Mouse (Mus musculus): ENCODE measurements at regions not wholly inside any gene's neighbourhood (a gene's known extent, or its start where the extent isn't known, plus 50 kb on each side); places are given as distances from the start of the nearest gene placed in this dataset.

DNA sequence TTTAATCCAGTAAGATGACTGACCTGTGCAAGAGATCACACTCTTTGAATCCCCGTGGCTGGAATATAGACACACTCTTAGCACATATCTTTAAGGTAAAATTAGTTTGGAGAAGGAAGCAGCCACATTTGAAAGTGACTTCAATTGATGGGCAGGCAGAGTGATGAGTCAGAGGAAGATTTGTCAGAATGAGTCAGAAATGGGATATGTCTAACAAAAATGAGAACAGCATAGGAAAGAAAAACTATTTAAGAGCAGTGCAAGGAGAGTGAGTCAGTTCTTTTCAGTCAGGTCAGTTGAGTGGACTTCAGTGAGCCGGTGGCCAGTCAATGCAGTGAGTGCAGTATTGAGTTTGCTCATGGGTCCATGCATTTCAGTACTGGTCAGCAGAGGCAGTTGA lies 569.7 kb upstream of the Stxbp6 start:
- TF ChIP-seq CTCF (IDR thresholded peaks at IDR 0.05; ENCODE audit: low read depth) (no peak), EP300 (optimal IDR thresholded peaks at IDR 0.05) (no peak)
